Mouse (Mus musculus): ENCODE data around the gene Isoc2b. TPM values are rescaled to one million over a fixed set of nuclear protein-coding genes. Genes with fewer than 3 reads are reported as not detected.

The Isoc2b gene
- polyA plus RNA-seq, 1 experiment from 2014 or later, result 5.6 TPM

GRCm38 (mm10) chr7:4878186-4878585 is 8.1 kb upstream of the Isoc2b start:
- peaks cover 3% of the 10 kb centered on the region; the same call in 1 of the 2 replicates for H3K36me3 ChIP-seq (ENCODE audit: control insufficient read depth, insufficient read depth)
- no peak for ATAC-seq (replicated peaks; ENCODE audit: extremely low read depth, insufficient read depth, low FRiP score)
- H3K9me3 ChIP-seq (replicated peaks; ENCODE audit: control insufficient read depth, low read length), result 0 out of 2 replicates have a peak, but pooled peaks cover 2% of the 10 kb centered on the region
- no peaks in the 10 kb centered on the region for H3K27me3 ChIP-seq (ENCODE audit: control insufficient read depth, insufficient read depth, low read length)
- no peak overlapping the region for H3K4me3 ChIP-seq (ENCODE audit: low read length)
- H3K9ac ChIP-seq (ENCODE audit: low read length), result peak overlapping the region; percentile 73; the same call in 1 of the 2 replicates
- no peak overlapping the region for H3K27ac ChIP-seq (ENCODE audit: low read length)
- peak overlapping the region; percentile 85 for H3K4me2 ChIP-seq (ENCODE audit: low read depth, low read length)
- peaks cover 13% of the 10 kb centered on the region for H3K4me1 ChIP-seq (ENCODE audit: control insufficient read depth, insufficient read depth, low read length)

DNA sequence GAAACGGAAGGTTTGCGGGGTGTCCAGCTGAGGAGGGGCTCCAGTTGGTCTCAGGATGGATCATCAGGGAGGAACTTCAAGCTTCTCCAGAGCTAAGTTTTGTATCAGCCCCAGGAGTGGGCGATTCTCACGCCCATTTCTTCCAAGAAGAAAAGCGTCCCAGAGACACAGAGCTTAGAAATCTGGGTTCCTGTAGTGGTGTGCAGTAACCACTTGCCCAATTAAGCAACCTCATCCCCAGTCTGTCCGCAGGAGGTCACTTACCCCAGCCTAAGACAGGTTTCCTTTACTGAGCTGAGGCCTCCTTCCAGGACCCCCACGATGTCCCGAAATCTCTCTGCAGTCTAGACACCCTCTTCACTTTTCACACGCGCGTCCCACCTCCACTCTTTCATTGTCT is 7.2 kb upstream of the Isoc2b start:
- peak overlapping the region; percentile 58 for H3K27ac ChIP-seq (ENCODE audit: low read length)
- H3K9me3 ChIP-seq (replicated peaks; ENCODE audit: control insufficient read depth, low read length), result 0 out of 2 replicates have a peak, but pooled peaks cover 2% of the 10 kb centered on the region
- no peaks in the 10 kb centered on the region for H3K27me3 ChIP-seq (ENCODE audit: control insufficient read depth, insufficient read depth, low read length)
- peak overlapping the region; percentile 85 for H3K4me2 ChIP-seq (ENCODE audit: low read depth, low read length)
- peak; percentile 20 for ATAC-seq (replicated peaks; ENCODE audit: extremely low read depth, insufficient read depth, low FRiP score)
- peak overlapping the region; percentile 73 for H3K9ac ChIP-seq (ENCODE audit: low read length)
- peaks cover 13% of the 10 kb centered on the region for H3K4me1 ChIP-seq (ENCODE audit: control insufficient read depth, insufficient read depth, low read length)
- H3K4me3 ChIP-seq (ENCODE audit: low read length), result peak overlapping the region; percentile 60
- WGBS, result 3% methylated on average over 11 of the region's 11 CpGs
- peaks cover 2% of the 10 kb centered on the region; the same call in 1 of the 2 replicates for H3K36me3 ChIP-seq (ENCODE audit: control insufficient read depth, insufficient read depth)

DNA sequence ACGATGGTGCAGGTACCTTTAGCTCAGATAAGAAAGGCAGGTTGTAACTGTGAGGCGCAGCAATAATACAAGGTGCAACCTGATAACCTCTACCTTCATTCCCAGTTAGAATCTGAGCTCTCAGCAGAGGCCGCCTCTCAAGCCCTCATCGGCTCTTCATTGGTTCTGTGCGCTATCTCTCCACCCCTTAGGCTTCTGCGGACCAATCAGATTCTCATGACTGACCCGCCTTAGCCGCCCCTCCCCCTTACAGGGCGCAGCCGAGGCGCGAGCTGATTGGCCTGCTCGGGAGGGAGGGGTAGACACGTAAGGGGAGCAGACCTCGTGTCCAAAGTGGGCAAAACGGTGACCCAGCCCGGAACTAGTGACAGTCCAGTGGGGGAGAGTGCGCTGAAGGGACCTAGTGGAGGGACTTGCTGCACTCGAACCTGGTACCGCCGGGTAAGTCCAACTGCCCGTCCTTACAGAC is 6.7 kb upstream of the Isoc2b start, which contains the start of gene Isoc2a:
Gene Isoc2a (plus strand): TSS at position 401 of the 469 bp plus-strand sequence.
- H3K27me3 ChIP-seq (ENCODE audit: control insufficient read depth, insufficient read depth, low read length), result no peaks in the 10 kb centered on the region
- 1% methylated on average over 22 of the region's 22 CpGs for WGBS
- H3K9me3 ChIP-seq (replicated peaks; ENCODE audit: control insufficient read depth, low read length), result no peaks in the 10 kb centered on the region
- H3K4me3 ChIP-seq (ENCODE audit: low read length), result peak within 1 kb of the TSS; percentile 60
- peaks cover 13% of the 10 kb centered on the region for H3K4me1 ChIP-seq (ENCODE audit: control insufficient read depth, insufficient read depth, low read length)
- peak; percentile 100 for ATAC-seq (replicated peaks; ENCODE audit: extremely low read depth, insufficient read depth, low FRiP score)
- peak within 1 kb of the TSS; percentile 73 for H3K27ac ChIP-seq (ENCODE audit: low read length)
- H3K9ac ChIP-seq (ENCODE audit: low read length), result peak within 1 kb of the TSS; percentile 73
- H3K36me3 ChIP-seq (ENCODE audit: control insufficient read depth, insufficient read depth), result no peaks in the 10 kb centered on the region
- peak within 1 kb of the TSS; percentile 85 for H3K4me2 ChIP-seq (ENCODE audit: low read depth, low read length)

DNA sequence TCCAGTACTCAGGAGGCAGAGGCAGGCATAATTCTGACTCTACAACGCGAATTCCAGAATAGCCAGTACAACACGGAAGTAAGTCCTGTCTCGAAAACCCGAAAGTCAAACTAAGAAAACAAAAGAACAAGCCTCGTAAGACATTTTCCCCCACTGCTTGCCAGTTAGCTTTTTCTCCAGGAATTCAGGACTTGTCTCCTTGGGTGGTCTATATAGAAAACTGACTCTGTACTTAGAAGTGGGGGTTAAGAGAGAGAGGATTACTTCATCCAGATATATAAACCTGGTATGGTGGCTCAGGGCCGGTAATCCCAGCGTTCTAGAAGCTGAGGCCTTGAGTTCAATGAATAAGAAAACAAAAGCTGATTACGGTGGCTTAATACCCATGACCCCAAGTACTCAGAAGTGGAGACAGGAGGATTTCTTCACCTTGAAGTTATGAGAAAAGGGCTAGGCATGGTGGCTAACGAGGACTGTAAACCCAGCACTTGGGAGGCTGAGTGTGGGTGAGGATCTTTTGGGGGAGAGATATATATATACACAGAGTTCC is 3.4 kb downstream of the Isoc2b start:
- Histone ChIP-seq H3K4me3 (ENCODE audit: low read length) (peak overlapping the region; percentile 63), H3K27me3 (ENCODE audit: control insufficient read depth, insufficient read depth, low read length) (no peaks in the 10 kb centered on the region), H3K36me3 (ENCODE audit: control insufficient read depth, insufficient read depth) (no peaks in the 10 kb centered on the region), H3K4me1 (ENCODE audit: control insufficient read depth, insufficient read depth, low read length) (peaks cover 19% of the 10 kb centered on the region), H3K27ac (ENCODE audit: low read length) (peak overlapping the region; percentile 61), H3K9ac (ENCODE audit: low read length) (peak overlapping the region; percentile 78), H3K9me3 (replicated peaks; ENCODE audit: control insufficient read depth, low read length) (no peaks in the 10 kb centered on the region), H3K4me2 (ENCODE audit: low read depth, low read length) (peak overlapping the region; percentile 69)
- ATAC-seq (replicated peaks; ENCODE audit: extremely low read depth, insufficient read depth, low FRiP score), result no peak
- 43% methylated on average over 10 of the region's 10 CpGs for WGBS

- Histone ChIP-seq H3K9ac (ENCODE audit: low read length) (peak overlapping the region; percentile 79), H3K36me3 (ENCODE audit: control insufficient read depth, insufficient read depth) (no peaks in the 10 kb centered on the region), H3K27ac (ENCODE audit: low read length) (peak overlapping the region; percentile 74), H3K9me3 (replicated peaks; ENCODE audit: control insufficient read depth, low read length) (no peaks in the 10 kb centered on the region), H3K4me2 (ENCODE audit: low read depth, low read length) (peak overlapping the region; percentile 80), H3K27me3 (ENCODE audit: control insufficient read depth, insufficient read depth, low read length) (no peaks in the 10 kb centered on the region), H3K4me3 (ENCODE audit: low read length) (peak overlapping the region; percentile 63), H3K4me1 (ENCODE audit: control insufficient read depth, insufficient read depth, low read length) (peaks cover 19% of the 10 kb centered on the region)
- 5% methylated on average over 40 of the region's 40 CpGs for WGBS
- ATAC-seq (replicated peaks; ENCODE audit: extremely low read depth, insufficient read depth, low FRiP score), result peak; percentile 100
These were observed 4.2 kb downstream of the Isoc2b start for GRCm38 (mm10) chr7:4865579-4866493.

- Histone ChIP-seq H3K4me3 (ENCODE audit: low read length) (peak overlapping the region; percentile 63; the same call in 1 of the 2 replicates), H3K27ac (ENCODE audit: low read length) (no peak overlapping the region), H3K9ac (ENCODE audit: low read length) (no peak overlapping the region), H3K36me3 (ENCODE audit: control insufficient read depth, insufficient read depth) (no peaks in the 10 kb centered on the region), H3K9me3 (replicated peaks; ENCODE audit: control insufficient read depth, low read length) (no peaks in the 10 kb centered on the region), H3K4me2 (ENCODE audit: low read depth, low read length) (peak overlapping the region; percentile 80; the same call in 1 of the 2 replicates), H3K27me3 (ENCODE audit: control insufficient read depth, insufficient read depth, low read length) (no peaks in the 10 kb centered on the region), H3K4me1 (ENCODE audit: control insufficient read depth, insufficient read depth, low read length) (peaks cover 19% of the 10 kb centered on the region)
- 71% methylated on average over 5 of the region's 5 CpGs for WGBS
- no peak for ATAC-seq (replicated peaks; ENCODE audit: extremely low read depth, insufficient read depth, low FRiP score)
These were observed 5.0 kb downstream of the Isoc2b start for GRCm38 (mm10) chr7:4865090-4865489.

GRCm38 (mm10) chr7:4864130-4864845 is 5.8 kb downstream of the Isoc2b start:
- no peak for ATAC-seq (replicated peaks; ENCODE audit: extremely low read depth, insufficient read depth, low FRiP score)
- 85% methylated on average over 5 of the region's 5 CpGs for WGBS
- Histone ChIP-seq H3K4me2 (ENCODE audit: low read depth, low read length) (no peak overlapping the region), H3K27me3 (ENCODE audit: control insufficient read depth, insufficient read depth, low read length) (no peaks in the 10 kb centered on the region), H3K36me3 (ENCODE audit: control insufficient read depth, insufficient read depth) (no peaks in the 10 kb centered on the region), H3K27ac (ENCODE audit: low read length) (no peak overlapping the region), H3K9ac (ENCODE audit: low read length) (no peak overlapping the region), H3K4me3 (ENCODE audit: low read length) (no peak overlapping the region), H3K4me1 (ENCODE audit: control insufficient read depth, insufficient read depth, low read length) (peaks cover 19% of the 10 kb centered on the region), H3K9me3 (replicated peaks; ENCODE audit: control insufficient read depth, low read length) (no peaks in the 10 kb centered on the region)

GRCm38 (mm10) chr7:4863541-4864080 is 6.4 kb downstream of the Isoc2b start:
- H3K27ac ChIP-seq (ENCODE audit: low read length), result peak overlapping the region; percentile 77
- peaks cover 1% of the 10 kb centered on the region; the same call in 1 of the 2 replicates for H3K27me3 ChIP-seq (ENCODE audit: control insufficient read depth, insufficient read depth, low read length)
- WGBS, result 63% methylated on average over 7 of the region's 7 CpGs
- H3K36me3 ChIP-seq (ENCODE audit: control insufficient read depth, insufficient read depth), result no peaks in the 10 kb centered on the region
- no peaks in the 10 kb centered on the region for H3K9me3 ChIP-seq (replicated peaks; ENCODE audit: control insufficient read depth, low read length)
- H3K9ac ChIP-seq (ENCODE audit: low read length), result no peak overlapping the region
- peaks cover 19% of the 10 kb centered on the region for H3K4me1 ChIP-seq (ENCODE audit: control insufficient read depth, insufficient read depth, low read length)
- H3K4me2 ChIP-seq (ENCODE audit: low read depth, low read length), result no peak overlapping the region
- H3K4me3 ChIP-seq (ENCODE audit: low read length), result no peak overlapping the region
- ATAC-seq (replicated peaks; ENCODE audit: extremely low read depth, insufficient read depth, low FRiP score), result no peak
